Mouse (Mus musculus) small intestine, adult 2 months (tissue): ENCODE data around the gene Cpne9. TPM values are rescaled to one million over a fixed set of nuclear protein-coding genes. Genes with fewer than 3 reads are reported as not detected.

ENCODE experiments used
- H3K27ac ChIP-seq: fragments of 200-500 bp; 2 replicates; pipeline ENCODE4 v1.5.1; 2012; ENCODE audit warnings: low read depth, low read length, control low read depth, inconsistent platforms; ENCODE audit not compliant: insufficient read depth
- H3K27me3 ChIP-seq: fragments of 200-500 bp; 2 replicates; pipeline ENCODE4 v1.6.1; 2012; ENCODE audit warnings: mild to moderate bottlenecking, moderate library complexity, low read length, inconsistent platforms; ENCODE audit not compliant: control insufficient read depth, insufficient read depth
- H3K36me3 ChIP-seq: fragments of 200-500 bp; 2 replicates; pipeline ENCODE4 v1.6.1; 2012; ENCODE audit warnings: mild to moderate bottlenecking, low read length, control low read depth, inconsistent platforms; ENCODE audit not compliant: control insufficient read depth, insufficient read depth
- H3K4me1 ChIP-seq: fragments of 200-500 bp; 2 replicates; pipeline ENCODE4 v1.6.1; 2012; ENCODE audit warnings: low read length, inconsistent platforms, mixed read lengths; ENCODE audit not compliant: control insufficient read depth, insufficient read depth, insufficient read length
- H3K4me3 ChIP-seq: fragments of 200-500 bp; 2 replicates; pipeline ENCODE4 v1.5.1; 2012; ENCODE audit warnings: low read depth, mild to moderate bottlenecking, control low read depth, inconsistent platforms, low read length, moderate library complexity
- CTCF ChIP-seq: fragments of 200-500 bp; IDR thresholded peaks from 2 replicates; pipeline ENCODE4 v1.5.1; 2012; ENCODE audit warnings: low read depth, mild to moderate bottlenecking, control low read depth, inconsistent platforms, low read length, moderate library complexity, mixed read lengths; ENCODE audit not compliant: insufficient replicate concordance, insufficient read length; ENCODE audit errors: extremely low read depth
- POLR2A ChIP-seq: fragments of 200-500 bp; IDR thresholded peaks from 2 replicates; pipeline ENCODE4 v1.6.1; 2012; ENCODE audit warnings: low read depth, mild to moderate bottlenecking, control low read depth, inconsistent platforms, low read length, moderate library complexity
- WGBS: fragments of 180-500 bp; shearing (Covaris S2); methylation state at CpG from one replicate; pipeline ENCODE4 v1.1.7; 2018; 5-methylcytosine and 5-hydroxymethylcytosine counted together
- polyA plus RNA-seq: library from polyadenylated mRNA; depleted of rRNA; stranded (reverse); fragments of >200 nt; gene quantifications from 2 replicates; pipeline ENCODE4 v1.2.3, GENCODE M21; 2012

The Cpne9 gene
- polyA plus RNA-seq, 1 experiment = not detected

- Histone ChIP-seq H3K4me3 (no peak overlapping the region), H3K36me3 (no peaks in the 10 kb centered on the region), H3K27me3 (peaks cover 18% of the 10 kb centered on the region), H3K4me1 (peaks cover 5% of the 10 kb centered on the region), H3K27ac (no peak overlapping the region)
- 75% methylated on average over 4 of the region's 4 CpGs for WGBS
- no peak for TF ChIP-seq POLR2A
- TF ChIP-seq CTCF = no peak
Measured at GRCm38 (mm10) chr6:113287236-113287635, 5.1 kb downstream of the Cpne9 start.

- no peak for TF ChIP-seq CTCF
- WGBS = 88% methylated on average over 15 of the region's 15 CpGs
- Histone ChIP-seq H3K4me3 (no peak overlapping the region), H3K27ac (no peak overlapping the region), H3K36me3 (no peaks in the 10 kb centered on the region), H3K27me3 (no peaks in the 10 kb centered on the region), H3K4me1 (no peaks in the 10 kb centered on the region)
Measured at GRCm38 (mm10) chr6:113289346-113289745, 7.2 kb downstream of the Cpne9 start.

GRCm38 (mm10) chr6:113290346-113290745 lies 8.2 kb downstream of the Cpne9 start:
- Histone ChIP-seq H3K27ac (no peak overlapping the region), H3K4me3 (no peak overlapping the region), H3K27me3 (no peaks in the 10 kb centered on the region), H3K36me3 (no peaks in the 10 kb centered on the region), H3K4me1 (no peaks in the 10 kb centered on the region)
- no peak for TF ChIP-seq POLR2A
- no peak for TF ChIP-seq CTCF
- 73% methylated on average over 6 of the region's 6 CpGs for WGBS

GRCm38 (mm10) chr6:113292938-113293337 lies 10.8 kb downstream of the Cpne9 start:
- no peaks in the 10 kb centered on the region for H3K27me3 ChIP-seq
- no peaks in the 10 kb centered on the region for H3K4me1 ChIP-seq
- H3K27ac ChIP-seq = no peak overlapping the region
- H3K4me3 ChIP-seq = no peak overlapping the region
- WGBS = 50% methylated on average over 5 of the region's 5 CpGs
- TF ChIP-seq POLR2A = no peak
- no peak for TF ChIP-seq CTCF
- H3K36me3 ChIP-seq = no peaks in the 10 kb centered on the region

- TF ChIP-seq CTCF (no peak), POLR2A (no peak)
- no peaks in the 10 kb centered on the region for H3K4me1 ChIP-seq
- WGBS = 77% methylated on average over 2 of the region's 2 CpGs
- no peaks in the 10 kb centered on the region for H3K27me3 ChIP-seq
- no peaks in the 10 kb centered on the region for H3K36me3 ChIP-seq
- H3K4me3 ChIP-seq = no peak overlapping the region
- H3K27ac ChIP-seq = no peak overlapping the region
Measured at GRCm38 (mm10) chr6:113296046-113296445, 13.9 kb downstream of the Cpne9 start.

- H3K4me1 ChIP-seq = no peaks in the 10 kb centered on the region
- H3K27ac ChIP-seq = no peak overlapping the region
- 36% methylated on average over 4 of the region's 4 CpGs for WGBS
- TF ChIP-seq CTCF (no peak), POLR2A (no peak)
- H3K36me3 ChIP-seq = no peaks in the 10 kb centered on the region
- no peaks in the 10 kb centered on the region for H3K27me3 ChIP-seq
- H3K4me3 ChIP-seq = no peak overlapping the region
Measured at GRCm38 (mm10) chr6:113296639-113297038, 14.5 kb downstream of the Cpne9 start.

GRCm38 (mm10) chr6:113301350-113301749 lies 19.2 kb downstream of the Cpne9 start:
- Histone ChIP-seq H3K4me3 (no peak overlapping the region), H3K4me1 (no peaks in the 10 kb centered on the region), H3K27ac (no peak overlapping the region), H3K36me3 (no peaks in the 10 kb centered on the region), H3K27me3 (no peaks in the 10 kb centered on the region)
- WGBS = 83% methylated on average over 5 of the region's 5 CpGs
- no peak for TF ChIP-seq POLR2A
- TF ChIP-seq CTCF = no peak

- H3K4me3 ChIP-seq = no peak overlapping the region
Measured at GRCm38 (mm10) chr6:113302258-113302657, 20.2 kb downstream of the Cpne9 start.

More at GRCm38 (mm10) chr6:113302258-113302657, 20.2 kb downstream of the Cpne9 start:
- TF ChIP-seq POLR2A = no peak
- peak; percentile 16; the same call in 1 of the 2 replicates for TF ChIP-seq CTCF
- Histone ChIP-seq H3K27ac (no peak overlapping the region), H3K36me3 (no peaks in the 10 kb centered on the region), H3K4me1 (no peaks in the 10 kb centered on the region), H3K27me3 (no peaks in the 10 kb centered on the region)
- WGBS = 17% methylated on average over 3 of the region's 3 CpGs
